ENCODE assay signal across 9 mouse cellular contexts in genomic region chr8:121947047-121947752, GRCm38 (mm10). TPM values are rescaled to one million over a fixed set of nuclear protein-coding genes. Genes with fewer than 3 reads are reported as not detected.
A peak's percentile ranks its signal among the peaks of the same experiment; 100 is the strongest.
DNase-seq lines count a peak whose midpoint lies in the region; ATAC-seq and TF ChIP-seq lines count a peak whose summit lies in the region.
"Had no signal": no experiment of that assay in that cellular context is flagged by ENCODE, and none has a peak within 500 bp of the region (broad histone marks: within the 10 kb centered on the region; RNA-seq: fewer than 3 reads in every experiment).

No protein-coding gene starts in this region.

- ATAC-seq in kidney, postnatal 0 days (replicated peaks; ENCODE audit: low FRiP score, low read depth): no peak
- no peak; the same call in 1 of the 2 replicates for ATAC-seq in embryonic facial prominence, embryonic 11.5 days (replicated peaks; ENCODE audit: insufficient number of reproducible peaks, low FRiP score, low TSS enrichment, low read depth)
- no peak for ATAC-seq in hindbrain, embryonic 15.5 days (ENCODE audit: low FRiP score, low read depth)
- ATAC-seq in midbrain, postnatal 0 days (ENCODE audit: low FRiP score): no peak
- no peak for ATAC-seq in activated CD4-positive, CD25-positive, alpha-beta regulatory T cell, adult 4 months

- H3K27me3 ChIP-seq in kidney, postnatal 0 days (ENCODE audit: insufficient read depth, low read length): no peaks in the 10 kb centered on the region
- no peaks in the 10 kb centered on the region for H3K27me3 ChIP-seq in embryonic facial prominence, embryonic 11.5 days (ENCODE audit: control insufficient read depth, insufficient read depth, low read length)
- H3K27me3 ChIP-seq in hindbrain, embryonic 15.5 days: no peaks in the 10 kb centered on the region
- no peaks in the 10 kb centered on the region for H3K27me3 ChIP-seq in midbrain, postnatal 0 days (ENCODE audit: insufficient read depth, low read length)

- WGBS in kidney, postnatal 0 days: 33% methylated on average over 19 of the region's 19 CpGs
- WGBS in embryonic facial prominence, embryonic 11.5 days: 24% methylated on average over 19 of the region's 19 CpGs
- 28% methylated on average over 19 of the region's 19 CpGs for WGBS in hindbrain, embryonic 15.5 days
- WGBS in midbrain, postnatal 0 days: 23% methylated on average over 19 of the region's 19 CpGs

- peak overlapping the region; percentile 85 for H3K27ac ChIP-seq in kidney, postnatal 0 days
- peak overlapping the region; percentile 83 for H3K27ac ChIP-seq in embryonic facial prominence, embryonic 11.5 days (replicated peaks; ENCODE audit: low read depth, low read length)
- peak overlapping the region; percentile 79 for H3K27ac ChIP-seq in hindbrain, embryonic 15.5 days (replicated peaks)
- peak overlapping the region; percentile 57; the same call in 1 of the 2 replicates for H3K27ac ChIP-seq in midbrain, postnatal 0 days (ENCODE audit: low read depth, low read length)

- H3K4me2 ChIP-seq in kidney, postnatal 0 days (ENCODE audit: low read length): peak overlapping the region; percentile 61
- H3K4me2 ChIP-seq in embryonic facial prominence, embryonic 11.5 days (ENCODE audit: low read depth, low read length): peak overlapping the region; percentile 64
- peak overlapping the region; percentile 75 for H3K4me2 ChIP-seq in hindbrain, embryonic 15.5 days
- H3K4me2 ChIP-seq in midbrain, postnatal 0 days (ENCODE audit: low read depth, low read length, poor library complexity, severe bottlenecking): peak overlapping the region; percentile 62

- H3K9me3 ChIP-seq in kidney, postnatal 0 days (replicated peaks; ENCODE audit: low read length): no peaks in the 10 kb centered on the region
- no peaks in the 10 kb centered on the region for H3K9me3 ChIP-seq in embryonic facial prominence, embryonic 11.5 days (replicated peaks; ENCODE audit: control insufficient read depth, low read length)
- no peaks in the 10 kb centered on the region for H3K9me3 ChIP-seq in hindbrain, embryonic 15.5 days
- no peaks in the 10 kb centered on the region for H3K9me3 ChIP-seq in midbrain, postnatal 0 days (ENCODE audit: low read length)

- no peak for DNase-seq in kidney, postnatal 0 days (ENCODE audit: low spot score)
- DNase-seq in kidney, postnatal 14 days: no peak
- no peak for DNase-seq in embryonic facial prominence, embryonic 11.5 days (ENCODE audit: low spot score)
- DNase-seq in midbrain, postnatal 0 days (ENCODE audit: low spot score): no peak
- DNase-seq in retina, embryonic 14.5 days (ENCODE audit: low spot score): no peak
- DNase-seq in left cerebral cortex, adult 18-20 months (ENCODE audit: low spot score in 2 of 2): no peak

- no peaks in the 10 kb centered on the region for H3K36me3 ChIP-seq in kidney, postnatal 0 days (ENCODE audit: insufficient read depth, low read length)
- no peaks in the 10 kb centered on the region for H3K36me3 ChIP-seq in embryonic facial prominence, embryonic 11.5 days (replicated peaks; ENCODE audit: control insufficient read depth, insufficient read depth, low read depth, low read length)
- H3K36me3 ChIP-seq in hindbrain, embryonic 15.5 days: no peaks in the 10 kb centered on the region
- no peaks in the 10 kb centered on the region for H3K36me3 ChIP-seq in midbrain, postnatal 0 days (ENCODE audit: insufficient read depth, low read length)

- peak overlapping the region; percentile 59 for H3K9ac ChIP-seq in kidney, postnatal 0 days (ENCODE audit: low read depth, low read length)
- H3K9ac ChIP-seq in embryonic facial prominence, embryonic 11.5 days (replicated peaks; ENCODE audit: low read length): peak overlapping the region; percentile 64
- 0 out of 2 replicates have a peak overlapping the region, but pooled peaks have one; percentile 55 for H3K9ac ChIP-seq in hindbrain, embryonic 15.5 days
- H3K9ac ChIP-seq in midbrain, postnatal 0 days (replicated peaks; ENCODE audit: low read length, poor library complexity, severe bottlenecking): no peak overlapping the region

- no peak for TF ChIP-seq CTCF in kidney, postnatal 0 days (IDR thresholded peaks at IDR 0.05; ENCODE audit: low read depth)
- TF ChIP-seq CTCF in midbrain, postnatal 0 days (IDR thresholded peaks at IDR 0.05): no peak

- H3K4me1 ChIP-seq in kidney, postnatal 0 days (replicated peaks; ENCODE audit: insufficient read depth, low read length): peaks cover 17% of the 10 kb centered on the region
- H3K4me1 ChIP-seq in embryonic facial prominence, embryonic 11.5 days (ENCODE audit: control insufficient read depth, insufficient read depth, low read length): peaks cover 1% of the 10 kb centered on the region; the same call in 1 of the 2 replicates
- H3K4me1 ChIP-seq in hindbrain, embryonic 15.5 days (replicated peaks): peaks cover 38% of the 10 kb centered on the region
- H3K4me1 ChIP-seq in midbrain, postnatal 0 days (ENCODE audit: insufficient read depth, low read length): peaks cover 6% of the 10 kb centered on the region; the same call in 1 of the 2 replicates

- peak overlapping the region; percentile 30 for H3K4me3 ChIP-seq in kidney, postnatal 0 days (replicated peaks; ENCODE audit: low read depth, low read length)
- peak overlapping the region; percentile 24 for H3K4me3 ChIP-seq in embryonic facial prominence, embryonic 11.5 days (ENCODE audit: low read depth, low read length)
- peak overlapping the region; percentile 39 for H3K4me3 ChIP-seq in hindbrain, embryonic 15.5 days
- H3K4me3 ChIP-seq in midbrain, postnatal 0 days (ENCODE audit: low read depth, low read length): peak overlapping the region; percentile 36; the same call in 1 of the 2 replicates

RNA-seq across cellular contexts. Expression of gene Banp, which starts 2.4 kb away (rescaled TPM):
- 23.1 and 24.6 TPM in 2 replicates for polyA plus RNA-seq in kidney, postnatal 0 days (2015; fragmentation: Nextera tagmentation; extraction: Ambion mirVana)
- polyA plus RNA-seq in embryonic facial prominence, embryonic 11.5 days (2014; fragmentation: Nextera tagmentation; extraction: Ambion mirVana): 50.5 and 56.2 TPM in 2 replicates
- polyA plus RNA-seq in hindbrain, embryonic 15.5 days (2015; fragmentation: Nextera tagmentation; extraction: Ambion mirVana): 53.9 and 59.1 TPM in 2 replicates
- 37.1 and 51.6 TPM in 2 replicates for total RNA-seq in midbrain, postnatal 0 days (2014; rRNA removed)
- polyA plus RNA-seq in midbrain, postnatal 0 days (2015; fragmentation: Nextera tagmentation; extraction: Ambion mirVana): 22.4 and 24.8 TPM in 2 replicates
- polyA plus RNA-seq in activated CD4-positive, CD25-positive, alpha-beta regulatory T cell, adult 4 months (2017; shearing (Covaris generic)): 10 to 100 TPM; 24.3 to 30.2 TPM
- 10 to 100 TPM; 44.5 to 52.3 TPM for total RNA-seq in left cerebral cortex, adult 18-20 months (2021)

RNA-seq across cellular contexts. Expression of gene Car5a, which starts 2.5 kb away (rescaled TPM):
- polyA plus RNA-seq in kidney, postnatal 0 days (2015; fragmentation: Nextera tagmentation; extraction: Ambion mirVana): 0.12 and 0.23 TPM in 2 replicates
- polyA plus RNA-seq in embryonic facial prominence, embryonic 11.5 days (2014; fragmentation: Nextera tagmentation; extraction: Ambion mirVana): not detected in 2 replicates
- polyA plus RNA-seq in hindbrain, embryonic 15.5 days (2015; fragmentation: Nextera tagmentation; extraction: Ambion mirVana): 0.36 and 0.63 TPM in 2 replicates
- total RNA-seq in midbrain, postnatal 0 days (2014; rRNA removed): 0.19 TPM in 1 of 2 replicates, not detected in the other
- polyA plus RNA-seq in midbrain, postnatal 0 days (2015; fragmentation: Nextera tagmentation; extraction: Ambion mirVana): 0.17 and 0.22 TPM in 2 replicates
- polyA plus RNA-seq in activated CD4-positive, CD25-positive, alpha-beta regulatory T cell, adult 4 months (2017; shearing (Covaris generic)): under 1 TPM in 1 of 2 experiments, not detected in 1; 0.40 TPM
- total RNA-seq in left cerebral cortex, adult 18-20 months (2021): under 1 TPM; 0.33 to 0.35 TPM
- total RNA-seq: adrenal gland, adult 18-20 months had no signal

RNA-seq across cellular contexts. Expression of gene Slc7a5, which starts 39.7 kb away (rescaled TPM):
- polyA plus RNA-seq in kidney, postnatal 0 days (2015; fragmentation: Nextera tagmentation; extraction: Ambion mirVana): 9.2 and 10.2 TPM in 2 replicates
- polyA plus RNA-seq in embryonic facial prominence, embryonic 11.5 days (2014; fragmentation: Nextera tagmentation; extraction: Ambion mirVana): 17.7 and 19.7 TPM in 2 replicates
- 52.9 and 59.2 TPM in 2 replicates for polyA plus RNA-seq in hindbrain, embryonic 15.5 days (2015; fragmentation: Nextera tagmentation; extraction: Ambion mirVana)
- 111 and 115 TPM in 2 replicates for total RNA-seq in midbrain, postnatal 0 days (2014; rRNA removed)
- 64.5 and 65.2 TPM in 2 replicates for polyA plus RNA-seq in midbrain, postnatal 0 days (2015; fragmentation: Nextera tagmentation; extraction: Ambion mirVana)
- 1 to 10 TPM; 4.7 to 6.6 TPM for polyA plus RNA-seq in activated CD4-positive, CD25-positive, alpha-beta regulatory T cell, adult 4 months (2017; shearing (Covaris generic))
- total RNA-seq in left cerebral cortex, adult 18-20 months (2021): 10 to 100 TPM; 53.0 to 54.4 TPM
